Mouse (Mus musculus) spleen, adult 2 months (tissue): ENCODE measurements around the gene Taf3. TPM values are rescaled to one million over a fixed set of nuclear protein-coding genes. Genes with fewer than 3 reads are reported as not detected.
A peak's percentile ranks its signal among the peaks of the same experiment; 100 is the strongest.

Source experiments
- DNase-seq, 2 experiments: peaks; one replicate each; pipeline versions ENCODE4 v3.0.0 to v3.0.0-alpha.2; 2012 to 2021; ENCODE audit warnings: low spot score in 2 of 2, low read depth in 1 of 2
- H3K27ac ChIP-seq: fragments of 200-500 bp; 2 replicates; pipeline ENCODE4 v1.5.1; 2012; ENCODE audit warnings: low read length, inconsistent platforms; ENCODE audit not compliant: insufficient read depth
- H3K27me3 ChIP-seq: fragments of 200-500 bp; 2 replicates; pipeline ENCODE4 v1.6.1; 2012; ENCODE audit warnings: mild to moderate bottlenecking, moderate library complexity, low read length, inconsistent platforms; ENCODE audit not compliant: control insufficient read depth, insufficient read depth
- H3K36me3 ChIP-seq: fragments of 200-500 bp; 2 replicates; pipeline ENCODE4 v1.6.1; 2012; ENCODE audit warnings: mild to moderate bottlenecking, low read length, inconsistent platforms; ENCODE audit not compliant: control insufficient read depth, insufficient read depth
- H3K4me1 ChIP-seq: fragments of 200-500 bp; 2 replicates; pipeline ENCODE4 v1.6.1; 2011; ENCODE audit warnings: inconsistent platforms; ENCODE audit not compliant: control insufficient read depth, insufficient read depth, insufficient read length
- H3K4me3 ChIP-seq: fragments of 200-500 bp; 2 replicates; pipeline ENCODE4 v1.5.1; 2011; ENCODE audit warnings: mild to moderate bottlenecking, inconsistent platforms; ENCODE audit not compliant: insufficient read depth, insufficient read length; ENCODE audit errors: extremely low read depth
- CTCF ChIP-seq: fragments of 200-500 bp; IDR thresholded peaks from 2 replicates; pipeline ENCODE4 v1.5.1; 2011; ENCODE audit warnings: mild to moderate bottlenecking, inconsistent platforms; ENCODE audit not compliant: insufficient read depth, insufficient read length, insufficient replicate concordance; ENCODE audit errors: extremely low read depth
- POLR2A ChIP-seq: fragments of 200-500 bp; IDR thresholded peaks from 2 replicates; pipeline ENCODE4 v1.6.1; 2011; ENCODE audit warnings: low read depth, low read length, inconsistent platforms
- WGBS: fragments of 180-500 bp; shearing (Covaris S2); methylation state at CpG from one replicate; pipeline ENCODE4 v1.1.7; 2018; 5-methylcytosine and 5-hydroxymethylcytosine counted together
- polyA plus RNA-seq: library from polyadenylated mRNA; depleted of rRNA; stranded (reverse); fragments of >200 nt; gene quantifications from 2 replicates; pipeline ENCODE4 v1.2.3, GENCODE M21; 2012

The Taf3 gene
- polyA plus RNA-seq, 1 experiment, result 8.2 TPM

DNA sequence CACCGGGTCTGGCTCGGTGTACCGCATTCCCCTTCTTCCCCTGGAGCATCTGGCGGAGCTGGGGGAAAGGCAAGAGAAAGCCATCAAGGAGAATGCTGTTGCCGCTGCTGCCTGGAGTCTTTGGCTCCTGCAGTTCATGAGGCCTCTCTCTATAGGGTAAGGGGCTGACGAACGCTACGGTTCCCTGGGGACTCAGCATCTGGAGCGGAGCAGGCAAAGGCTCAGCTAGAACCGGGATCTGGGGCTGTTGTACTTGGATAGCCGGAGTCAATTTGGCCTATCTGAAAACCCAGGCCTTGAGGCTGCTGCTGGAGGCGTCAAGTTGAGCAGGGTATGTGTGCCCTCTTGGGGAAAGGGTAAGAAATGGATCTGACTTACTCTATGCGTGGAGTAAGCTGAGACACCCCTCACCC lies 166.8 kb downstream of the Taf3 start:
- Histone ChIP-seq H3K4me3 (no peak overlapping the region), H3K27ac (no peak overlapping the region), H3K27me3 (peaks cover 48% of the 10 kb centered on the region), H3K36me3 (no peaks in the 10 kb centered on the region), H3K4me1 (peaks cover 14% of the 10 kb centered on the region)
- DNase-seq, result no peak
- TF ChIP-seq POLR2A (no peak), CTCF (no peak)
- 16% methylated on average over 13 of the region's 13 CpGs for WGBS

DNA sequence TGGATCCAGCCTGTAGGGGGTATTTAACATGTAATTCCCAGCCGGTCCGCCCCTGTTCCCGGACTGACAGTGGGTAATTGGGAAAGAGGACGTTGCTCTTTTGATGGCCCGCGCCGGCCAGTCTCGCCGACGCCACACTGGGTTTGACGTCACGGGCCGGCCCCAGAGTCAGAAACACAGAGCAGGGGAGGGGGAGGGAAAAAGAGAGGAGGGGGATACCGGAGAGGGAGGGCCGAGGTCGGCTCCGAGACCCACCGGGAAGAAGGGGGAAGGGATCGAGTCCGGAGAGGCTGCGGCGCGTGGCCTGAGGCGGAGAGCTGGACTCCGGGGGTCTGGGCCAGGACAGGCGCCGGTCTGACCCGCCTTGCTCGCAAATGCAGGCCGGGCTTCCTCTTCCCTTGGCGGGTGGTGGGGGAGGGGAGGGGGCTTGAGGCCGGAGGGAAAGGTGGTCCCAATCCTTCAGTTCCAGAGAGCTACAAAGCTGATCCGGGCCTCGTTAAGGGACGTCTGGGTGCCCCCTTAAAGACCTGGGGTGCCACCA lies 167.3 kb downstream of the Taf3 start, which contains the start of gene 4930412O13Rik:
4930412O13Rik (plus strand) TSS at position 202 of the 541 bp plus-strand sequence.
- Histone ChIP-seq H3K27ac (no peak within 1 kb of the TSS), H3K36me3 (no peaks in the 10 kb centered on the region), H3K4me1 (peaks cover 14% of the 10 kb centered on the region), H3K4me3 (no peak within 1 kb of the TSS), H3K27me3 (peaks cover 48% of the 10 kb centered on the region)
- no peak for DNase-seq
- TF ChIP-seq POLR2A (no peak), CTCF (no peak)
- 13% methylated on average over 35 of the region's 35 CpGs for WGBS

DNA sequence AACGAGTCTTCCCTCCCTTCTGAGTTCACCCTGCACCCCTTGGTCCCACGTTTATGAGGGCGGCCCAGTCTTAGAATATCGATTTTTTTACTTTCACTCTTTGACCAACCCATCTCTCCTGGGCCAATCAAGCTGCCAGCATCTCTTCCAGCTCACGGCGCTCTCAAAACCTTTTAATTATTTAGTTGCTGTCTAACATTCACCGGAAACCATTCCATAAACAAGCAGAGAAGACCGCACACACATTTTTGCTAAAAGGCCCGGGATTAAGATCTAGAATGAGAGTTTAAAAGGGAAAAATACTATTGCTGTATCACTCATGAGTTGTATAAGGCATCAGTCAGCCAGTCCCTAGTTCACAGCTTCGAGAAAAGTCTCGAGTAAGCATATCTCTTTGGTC lies 168.1 kb downstream of the Taf3 start:
- Histone ChIP-seq H3K27me3 (peaks cover 46% of the 10 kb centered on the region), H3K36me3 (no peaks in the 10 kb centered on the region), H3K27ac (no peak overlapping the region), H3K4me1 (peaks cover 14% of the 10 kb centered on the region), H3K4me3 (no peak overlapping the region)
- WGBS, result 17% methylated on average over 11 of the region's 11 CpGs
- no peak for DNase-seq
- TF ChIP-seq CTCF (no peak), POLR2A (no peak)

DNA sequence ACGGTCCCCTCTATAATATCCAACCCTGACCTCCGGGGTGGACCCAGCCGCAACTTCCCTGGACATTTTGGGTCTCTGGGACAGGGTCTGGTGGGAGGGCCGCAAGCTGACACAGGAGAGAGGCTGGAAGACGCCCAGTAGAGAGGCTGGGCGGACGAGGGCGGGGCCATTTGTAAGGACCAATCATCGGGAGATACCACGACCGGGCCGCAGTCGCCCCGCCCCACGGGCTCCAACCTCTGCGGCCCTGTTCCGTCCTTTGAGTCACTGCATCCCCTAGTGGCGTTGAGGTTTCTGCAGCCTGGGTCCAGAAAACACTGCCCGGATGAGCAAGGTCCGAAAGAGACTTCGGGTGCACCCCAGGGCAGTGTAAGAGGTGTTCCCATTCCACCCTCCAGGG lies 168.9 kb downstream of the Taf3 start:
- WGBS, result 1% methylated on average over 21 of the region's 21 CpGs
- peaks cover 45% of the 10 kb centered on the region for H3K27me3 ChIP-seq
- DNase-seq, result peak; percentile 69 to 86
- no peak overlapping the region for H3K27ac ChIP-seq
- no peaks in the 10 kb centered on the region for H3K36me3 ChIP-seq
- H3K4me3 ChIP-seq, result peak overlapping the region; percentile 55
- H3K4me1 ChIP-seq, result peaks cover 14% of the 10 kb centered on the region
- TF ChIP-seq POLR2A (no peak), CTCF (peak; percentile 57; the same call in 1 of the 2 replicates)

DNA sequence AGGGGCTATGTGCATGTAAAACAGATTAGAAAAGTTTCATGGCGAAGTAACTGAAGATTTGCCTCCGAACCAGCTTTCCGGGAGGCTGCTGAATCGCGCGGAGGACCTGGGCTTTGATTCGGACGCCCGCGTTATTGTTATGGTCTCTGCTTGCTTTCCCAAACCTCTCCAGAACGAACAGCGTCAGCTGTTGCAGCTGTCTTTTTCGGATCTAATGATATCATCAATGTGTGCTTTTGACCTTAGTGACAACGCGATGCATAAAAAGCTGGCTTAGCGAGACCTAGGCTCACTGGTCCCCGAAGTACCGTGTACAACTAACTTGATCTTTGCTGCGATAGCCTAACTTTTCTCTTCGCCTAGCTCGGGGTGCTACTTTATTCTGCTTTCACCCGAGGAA lies 169.3 kb downstream of the Taf3 start:
- Histone ChIP-seq H3K36me3 (0 out of 2 replicates have a peak, but pooled peaks cover 1% of the 10 kb centered on the region), H3K4me1 (peaks cover 14% of the 10 kb centered on the region), H3K27ac (no peak overlapping the region), H3K27me3 (peaks cover 41% of the 10 kb centered on the region), H3K4me3 (peak overlapping the region; percentile 55)
- TF ChIP-seq POLR2A (no peak), CTCF (no peak)
- no peak for DNase-seq
- WGBS, result under 1% methylated on average over 22 of the region's 22 CpGs

DNA sequence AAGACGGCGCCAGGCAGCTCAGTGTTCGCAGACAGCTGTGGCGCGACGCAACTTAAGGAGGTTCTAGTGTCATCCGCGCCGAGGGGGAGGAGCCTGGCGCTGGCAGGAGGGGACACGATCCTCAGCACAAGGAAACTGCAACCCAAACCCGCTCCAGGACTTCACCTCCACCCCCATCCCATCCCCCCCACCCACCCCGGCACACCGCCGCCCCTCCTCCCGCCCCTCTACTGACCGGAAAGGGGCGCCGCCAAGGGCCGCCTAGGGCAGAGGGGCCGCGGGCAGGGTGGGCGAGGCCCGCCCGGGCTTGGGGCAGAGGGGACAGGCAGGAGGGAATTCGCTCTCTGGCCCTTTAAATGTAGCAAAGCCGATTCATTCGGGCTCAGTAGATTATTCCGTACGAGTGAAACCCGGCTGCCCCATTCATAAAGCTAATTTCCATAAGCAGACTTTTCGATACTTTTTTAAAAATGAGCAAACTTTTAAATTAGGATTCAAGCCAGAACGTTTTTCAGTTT lies 169.8 kb downstream of the Taf3 start:
- TF ChIP-seq POLR2A (no peak), CTCF (no peak)
- Histone ChIP-seq H3K4me3 (peak overlapping the region; percentile 55; the same call in 1 of the 2 replicates), H3K27ac (no peak overlapping the region), H3K36me3 (0 out of 2 replicates have a peak, but pooled peaks cover 1% of the 10 kb centered on the region), H3K4me1 (peaks cover 11% of the 10 kb centered on the region), H3K27me3 (peaks cover 36% of the 10 kb centered on the region)
- peak in 1 of 2 experiments; percentile 41 for DNase-seq
- WGBS, result under 1% methylated on average over 33 of the region's 33 CpGs
